Mouse (Mus musculus) urinary bladder, postnatal 36 days (tissue): ENCODE measurements at regions not wholly inside any gene's neighbourhood (a gene's known extent, or its start where the extent isn't known, plus 50 kb on each side); places are given as distances from the start of the nearest gene placed in this dataset.
"Not testable (repeated sequence)": the region's sequence is repeated elsewhere in the genome, so short reads cannot be mapped to it uniquely, and the experiment has no call there.

ENCODE experiments used
- DNase-seq, 2 experiments: peaks; one replicate each; pipeline ENCODE4 v3.0.0; 2022; ENCODE audit warnings: low spot score in 2 of 2, mixed read lengths in 1 of 2

- DNase-seq, result not testable (repeated sequence)
Observed at GRCm38 (mm10) chr6:47679946-47680345, 84.8 kb upstream of the Ezh2 start.

GRCm38 (mm10) chr6:47672741-47673140 lies 77.6 kb upstream of the Ezh2 start:
- peak in 1 of 2 experiments; percentile 17 for DNase-seq

DNA sequence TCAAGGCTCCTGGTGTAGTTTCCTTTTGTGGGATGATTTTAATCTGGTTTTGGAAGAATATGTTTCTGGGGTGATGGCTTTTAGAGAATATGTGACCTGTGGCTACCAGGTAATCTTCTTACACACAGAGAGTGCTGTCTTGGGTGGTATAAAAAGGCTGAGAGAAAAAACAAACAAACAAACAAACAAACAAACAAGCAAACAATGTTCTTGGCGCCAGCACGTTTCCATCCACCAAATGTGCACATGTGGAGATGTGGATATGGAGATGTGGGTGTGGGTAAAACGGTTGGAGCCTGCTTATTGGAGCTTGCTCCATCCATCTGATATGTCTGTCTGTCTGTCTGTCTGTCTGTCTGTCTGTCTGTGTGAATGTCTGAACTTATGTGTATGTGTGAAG lies 57.7 kb upstream of the Ezh2 start:
- DNase-seq, result peak; percentile 32 to 54

DNA sequence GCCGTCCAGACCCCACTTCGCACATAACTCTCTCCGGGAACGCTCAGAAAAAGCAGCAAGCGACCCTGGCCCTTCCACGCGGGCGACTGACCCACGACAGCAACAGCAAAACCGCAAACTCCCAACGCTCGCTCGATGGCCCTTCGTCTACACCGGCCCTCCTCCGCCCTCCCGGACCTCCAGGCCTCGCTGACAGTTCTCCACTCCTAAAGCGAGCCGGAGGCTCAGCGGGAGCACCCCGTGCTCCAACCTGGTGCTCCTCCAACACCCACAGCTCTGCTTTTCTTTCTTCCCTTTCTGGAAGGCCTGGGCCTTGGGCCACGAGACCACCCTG lies 56.2 kb upstream of the Ezh2 start:
- DNase-seq, result not testable (repeated sequence)

- peak; percentile 89 to 92 for DNase-seq
Observed at GRCm38 (mm10) chr6:47650463-47651384, 55.6 kb upstream of the Ezh2 start.

DNA sequence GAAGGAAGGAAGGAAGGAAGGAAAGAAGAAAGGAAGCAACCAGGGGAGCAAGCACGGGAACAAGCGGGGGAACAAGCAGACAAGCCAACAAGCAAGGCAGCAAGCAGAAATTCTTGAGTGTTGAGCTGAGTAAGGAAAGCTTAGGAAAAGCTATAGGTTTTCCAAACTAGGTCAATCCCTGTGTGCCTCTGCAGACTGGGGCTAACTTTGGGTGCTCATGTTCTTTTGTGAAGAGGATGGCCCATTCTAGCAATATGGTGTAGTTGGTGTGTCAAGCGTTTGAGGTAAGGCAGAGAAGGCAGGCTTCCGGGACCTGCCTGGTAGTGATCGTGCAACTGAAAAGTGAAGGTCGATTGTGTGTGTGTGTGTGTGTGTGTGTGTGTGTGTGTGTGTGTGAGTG lies 54.8 kb upstream of the Ezh2 start:
- DNase-seq, result no peak

DNA sequence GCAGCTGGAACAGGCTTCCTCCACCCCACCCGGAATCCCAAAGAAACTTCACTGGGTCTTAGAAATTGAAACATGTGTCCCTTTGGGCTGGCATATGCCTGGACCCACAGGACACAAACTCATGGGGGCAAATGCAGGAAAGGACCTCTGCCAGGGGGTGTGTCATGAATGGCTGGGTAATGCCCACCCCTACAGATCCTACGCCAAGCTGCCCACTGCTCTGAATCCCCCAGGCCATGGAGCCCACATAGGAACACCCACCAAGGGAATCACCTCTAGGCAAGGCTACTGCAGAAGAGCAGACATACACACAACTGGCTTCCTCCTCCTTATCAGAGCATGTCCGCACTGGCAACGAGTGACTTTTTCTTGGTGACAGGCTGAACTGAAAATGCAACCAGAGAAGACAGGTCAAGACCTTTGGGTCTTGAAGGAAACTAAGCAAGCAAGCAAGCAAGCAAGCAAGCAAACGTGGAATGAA lies 54.4 kb upstream of the Ezh2 start:
- DNase-seq, result peak in 1 of 2 experiments; percentile 12

DNA sequence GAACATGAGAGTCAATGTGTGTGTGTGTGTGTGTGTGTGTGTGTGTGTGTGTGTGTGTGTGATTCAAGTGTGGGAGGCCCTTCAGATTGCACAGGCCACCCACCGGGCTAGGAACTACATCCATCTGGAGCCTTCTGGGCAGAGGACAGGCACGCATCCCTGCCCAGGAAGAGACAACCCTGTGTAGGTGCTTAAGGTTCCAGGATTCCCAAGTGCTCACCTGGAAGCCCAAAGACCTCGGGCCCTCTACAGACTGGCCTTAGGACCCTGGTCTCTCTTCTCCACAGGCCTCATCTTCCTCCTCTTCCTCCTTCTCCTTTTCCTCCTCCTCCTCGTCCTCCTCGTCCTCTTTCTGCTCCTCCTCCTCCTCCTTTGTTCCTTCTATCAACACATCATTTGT lies 53.8 kb upstream of the Ezh2 start:
- no peak for DNase-seq

- no peak for DNase-seq
Observed at GRCm38 (mm10) chr6:47648316-47648715, 53.2 kb upstream of the Ezh2 start.

DNA sequence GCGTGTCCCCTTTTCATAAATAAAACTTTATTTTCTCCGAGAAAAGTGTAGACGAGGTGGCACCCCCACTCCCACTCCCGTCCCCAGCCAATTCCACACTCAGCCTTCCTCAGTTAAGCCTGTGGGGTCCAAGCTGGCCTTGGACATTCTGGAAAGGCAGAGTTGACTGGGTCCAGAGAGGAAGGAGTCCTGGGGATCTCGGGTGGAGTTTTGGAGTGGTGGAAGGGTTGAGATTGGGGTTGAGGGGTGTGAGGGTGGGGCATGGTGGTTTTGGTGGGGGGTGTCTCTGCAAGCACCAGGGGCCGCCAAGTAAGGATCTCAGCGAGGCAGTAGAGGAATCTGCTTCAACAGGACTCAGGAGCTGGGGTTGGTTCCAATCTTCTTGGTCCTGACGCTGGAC lies 52.7 kb upstream of the Ezh2 start:
- DNase-seq, result no peak

GRCm38 (mm10) chr6:47646731-47647567 lies 51.8 kb upstream of the Ezh2 start:
- no peak for DNase-seq

GRCm38 (mm10) chr6:47646022-47646421 lies 50.9 kb upstream of the Ezh2 start:
- no peak for DNase-seq
